Mouse (Mus musculus): ENCODE data around the gene Eps15.
"Not testable (repeated sequence)": the region's sequence is repeated elsewhere in the genome, so short reads cannot be mapped to it uniquely, and the experiment has no call there.

Gene Eps15

GRCm38 (mm10) chr4:109401176-109401689, 121.2 kb downstream of the Eps15 start:
- no peak for DNase-seq (ENCODE audit: low spot score in 2 of 2)

- DNase-seq (ENCODE audit: low spot score in 2 of 2), result not testable (repeated sequence)
Observed at GRCm38 (mm10) chr4:109404908-109405307, 124.8 kb downstream of the Eps15 start.

DNA sequence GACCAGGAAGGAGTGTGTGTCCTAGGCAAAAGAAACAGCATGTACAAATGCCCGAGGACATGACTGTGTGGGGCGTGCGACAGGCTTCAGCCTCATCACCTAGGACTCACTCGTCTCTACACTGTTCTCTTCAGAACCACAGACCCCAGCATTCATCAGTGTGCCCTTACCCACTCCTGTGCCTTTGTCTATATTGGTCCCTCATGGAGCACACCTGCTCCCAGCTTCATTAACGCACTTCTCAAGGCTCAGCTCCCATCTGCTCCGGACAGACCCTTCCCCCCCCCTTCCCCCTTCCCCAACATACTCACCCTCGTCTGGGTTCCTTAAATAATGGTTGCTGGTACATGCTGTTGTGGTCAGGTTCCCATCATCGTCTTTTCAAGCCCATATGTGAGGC, 125.3 kb downstream of the Eps15 start:
- DNase-seq (ENCODE audit: low spot score in 2 of 2), result no peak

- DNase-seq (ENCODE audit: low spot score in 2 of 2), result peak; percentile 52 to 62
Observed at GRCm38 (mm10) chr4:109406054-109406485, 126.0 kb downstream of the Eps15 start.

- no peak for DNase-seq (ENCODE audit: low spot score in 2 of 2)
Observed at GRCm38 (mm10) chr4:109406486-109407175, 126.6 kb downstream of the Eps15 start, which contains the start of gene Ttc39a. Ttc39a (plus strand) TSS chr4:109406623.

DNA sequence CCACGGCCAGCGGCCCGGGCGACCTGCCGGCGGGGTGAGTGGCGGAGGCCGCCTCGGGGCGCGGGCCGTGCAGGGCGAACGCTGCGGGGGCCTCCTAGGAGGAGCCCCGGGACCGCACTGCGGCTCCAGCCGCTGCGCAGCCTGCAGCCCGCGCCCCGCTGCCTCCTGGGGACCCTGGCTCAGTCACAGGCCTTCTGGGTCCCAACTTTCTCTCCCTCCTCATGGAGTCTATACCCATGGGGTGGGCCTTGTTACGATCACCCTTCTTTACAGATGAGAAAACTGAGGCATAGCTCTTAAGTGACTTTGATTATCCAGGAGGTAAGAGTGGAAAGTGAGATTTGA, 127.1 kb downstream of the Eps15 start:
- no peak for DNase-seq (ENCODE audit: low spot score in 2 of 2)

GRCm38 (mm10) chr4:109407701-109408485, 127.8 kb downstream of the Eps15 start:
- DNase-seq (ENCODE audit: low spot score in 2 of 2), result no peak

- peak; percentile 28 to 50 for DNase-seq (ENCODE audit: low spot score in 2 of 2)
Observed at GRCm38 (mm10) chr4:109410681-109411376, 130.8 kb downstream of the Eps15 start.

- no peak for DNase-seq (ENCODE audit: low spot score in 2 of 2)
Observed at GRCm38 (mm10) chr4:109411377-109411967, 131.4 kb downstream of the Eps15 start.

DNA sequence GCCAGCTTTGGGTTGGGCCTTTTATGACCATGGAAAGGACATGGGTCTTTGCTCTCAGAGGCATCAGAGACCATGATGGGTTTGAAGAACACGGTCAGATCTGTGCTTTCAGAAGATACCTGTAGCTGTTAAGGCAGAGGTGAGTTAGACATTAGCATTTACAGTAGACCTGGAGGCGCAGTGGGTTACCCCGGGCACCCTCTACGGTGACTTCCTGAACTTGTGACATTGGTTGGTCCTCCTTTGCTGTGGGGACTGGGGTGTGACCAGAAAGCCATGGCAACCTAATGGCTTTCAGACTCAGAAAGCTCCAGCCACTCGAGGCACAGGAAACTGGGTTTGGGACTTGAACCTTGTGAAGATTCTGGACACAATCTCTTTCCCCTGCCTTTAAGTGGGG, 132.2 kb downstream of the Eps15 start:
- DNase-seq (ENCODE audit: low spot score in 2 of 2), result no peak

GRCm38 (mm10) chr4:109417998-109418397, 137.9 kb downstream of the Eps15 start:
- no peak for DNase-seq (ENCODE audit: low spot score in 2 of 2)

DNA sequence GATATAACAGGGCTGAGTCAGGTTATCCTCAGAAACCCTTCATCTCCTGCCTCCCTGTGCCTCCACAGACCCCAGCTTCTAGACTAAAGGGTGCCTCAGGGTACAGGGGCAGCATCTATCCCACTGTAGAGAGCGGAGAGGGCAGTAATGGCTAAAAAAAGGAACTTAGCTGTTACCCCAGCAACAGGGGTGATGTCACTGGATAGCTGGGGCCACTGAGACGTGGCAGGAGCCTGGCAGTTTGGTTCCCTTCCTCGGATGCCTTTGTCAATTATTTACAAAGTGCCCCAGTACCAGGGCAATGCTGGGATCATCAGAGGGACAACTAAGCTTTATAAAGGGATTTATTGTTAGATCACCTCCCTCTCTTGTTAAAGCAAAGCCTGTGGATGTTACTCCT, 138.9 kb downstream of the Eps15 start:
- DNase-seq (ENCODE audit: low spot score in 2 of 2), result peak in 1 of 2 experiments; percentile 34

DNA sequence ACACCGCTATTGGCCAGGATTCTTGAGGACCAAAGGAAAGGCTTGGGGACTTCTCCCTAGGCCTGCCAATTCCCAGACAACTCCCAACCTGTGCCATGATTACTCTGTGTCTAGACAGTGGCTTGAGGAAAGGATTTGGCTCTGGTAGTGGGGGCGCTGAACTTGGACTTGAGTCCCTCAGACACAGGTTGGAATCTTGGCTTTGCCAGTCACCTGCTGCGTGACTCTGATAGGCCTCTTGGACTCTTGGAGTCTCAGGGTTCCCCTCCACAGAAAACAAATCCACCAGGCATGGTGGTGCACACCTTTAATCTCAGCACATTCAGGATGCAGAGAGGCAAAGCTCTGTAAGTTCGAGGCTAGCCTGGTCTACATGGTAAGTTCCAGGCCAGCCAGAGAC, 139.5 kb downstream of the Eps15 start:
- no peak for DNase-seq (ENCODE audit: low spot score in 2 of 2)

GRCm38 (mm10) chr4:109420138-109420795, 140.2 kb downstream of the Eps15 start:
- DNase-seq (ENCODE audit: low spot score in 2 of 2), result no peak

DNA sequence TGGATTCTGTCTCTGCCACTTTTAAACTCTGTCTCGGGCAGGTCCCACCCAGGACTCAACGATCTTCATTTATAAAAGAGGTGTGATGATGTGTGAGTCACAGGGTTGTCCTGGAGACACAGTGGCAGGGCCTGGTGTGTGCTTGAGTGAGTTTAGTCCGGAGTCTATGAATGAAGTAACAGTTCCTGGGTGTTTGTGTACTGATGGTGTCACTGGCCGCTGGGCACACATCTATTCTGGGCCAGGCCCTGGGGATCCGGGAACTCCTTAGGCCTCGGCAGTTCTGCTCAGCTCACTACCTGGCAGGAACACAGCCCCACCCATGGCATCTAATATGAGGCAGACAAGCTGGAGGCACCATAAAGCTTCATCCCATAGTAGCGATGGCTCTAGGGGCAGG, 141.5 kb downstream of the Eps15 start:
- DNase-seq (ENCODE audit: low spot score in 2 of 2), result no peak

DNA sequence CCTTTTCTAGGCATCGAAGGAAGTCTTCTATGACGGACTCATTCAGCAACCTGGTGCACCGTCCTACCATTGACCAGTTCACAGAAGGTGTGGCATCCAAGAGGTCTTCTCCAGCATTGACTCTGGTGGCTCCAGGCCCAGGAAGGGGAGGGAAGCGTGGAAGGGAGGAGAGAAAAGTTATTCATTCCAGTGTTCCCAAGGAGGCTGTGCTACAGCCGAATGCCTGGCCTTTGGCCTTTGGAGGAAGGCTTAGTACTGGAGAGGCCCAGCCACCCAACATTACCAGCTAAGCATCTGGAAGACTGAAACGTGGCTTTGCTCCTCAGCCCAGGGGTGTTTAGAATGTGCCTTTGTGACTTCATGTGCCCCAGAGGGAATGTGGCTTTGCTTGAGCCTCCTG, 142.4 kb downstream of the Eps15 start:
- no peak for DNase-seq (ENCODE audit: low spot score in 2 of 2)

GRCm38 (mm10) chr4:109423438-109423837, 143.4 kb downstream of the Eps15 start:
- no peak for DNase-seq (ENCODE audit: low spot score in 2 of 2)

GRCm38 (mm10) chr4:109427058-109427457, 147.0 kb downstream of the Eps15 start:
- no peak for DNase-seq (ENCODE audit: low spot score in 2 of 2)

GRCm38 (mm10) chr4:109430250-109430649, 150.2 kb downstream of the Eps15 start:
- DNase-seq (ENCODE audit: low spot score in 2 of 2), result no peak

DNA sequence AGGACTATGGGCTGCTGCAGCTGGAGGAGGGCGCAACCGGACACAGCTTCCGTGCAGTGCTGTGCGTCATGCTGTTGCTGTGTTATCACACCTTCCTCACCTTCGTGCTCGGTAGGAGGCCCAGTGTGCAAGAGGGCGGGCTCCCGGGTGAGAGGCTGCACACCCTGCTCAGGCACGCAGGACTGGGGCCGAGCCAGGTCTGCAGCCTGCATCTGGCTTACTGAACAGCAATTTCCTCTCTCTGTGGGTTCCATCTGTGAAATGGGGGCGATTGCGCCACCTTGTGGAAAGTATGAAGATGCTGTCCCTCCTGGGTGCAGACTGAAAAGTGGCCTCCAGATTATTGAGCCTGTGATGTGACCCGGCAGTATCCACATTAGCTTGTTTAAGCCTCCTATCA, 150.8 kb downstream of the Eps15 start:
- DNase-seq (ENCODE audit: low spot score in 2 of 2), result peak; percentile 72 to 78

- DNase-seq (ENCODE audit: low spot score in 2 of 2), result no peak
Observed at GRCm38 (mm10) chr4:109432668-109433375, 152.8 kb downstream of the Eps15 start.

All from spleen, postnatal 36 days (tissue).